Mouse (Mus musculus): ENCODE data around the gene Pde4b. TPM values are rescaled to one million over a fixed set of nuclear protein-coding genes. Genes with fewer than 3 reads are reported as not detected.
A peak's percentile ranks its signal among the peaks of the same experiment; 100 is the strongest.

The Pde4b gene
- polyA plus RNA-seq, 1 experiment from 2014 or later = 44.5 TPM

DNA sequence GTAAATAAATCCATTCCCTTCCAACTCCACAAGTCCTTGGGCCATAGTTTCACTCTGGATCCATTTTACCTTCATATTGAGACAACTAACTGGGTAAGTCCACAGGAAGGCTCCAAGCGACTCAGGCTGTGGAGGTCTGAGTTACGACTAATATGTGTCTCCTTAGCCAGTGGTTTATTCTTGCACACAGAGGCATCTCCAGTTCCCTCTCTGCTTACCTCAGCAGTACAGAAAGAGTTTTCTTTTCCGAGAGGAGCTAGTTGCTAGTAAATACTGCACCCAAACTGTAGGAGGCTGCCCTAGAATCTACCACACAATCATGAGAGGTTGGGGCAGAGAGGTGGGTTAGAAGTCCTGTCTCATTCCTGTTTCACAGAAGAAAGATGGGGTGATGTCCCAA lies 499.4 kb downstream of the Pde4b start:
- no peaks in the 10 kb centered on the region for H3K9me3 ChIP-seq (ENCODE audit: low read length)
- H3K9ac ChIP-seq (replicated peaks; ENCODE audit: low read depth) = no peak overlapping the region
- H3K4me1 ChIP-seq (ENCODE audit: insufficient read depth, low read depth, low read length) = peaks cover 6% of the 10 kb centered on the region; the same call in 1 of the 2 replicates
- WGBS = 88% methylated on average over 3 of the region's 3 CpGs
- H3K36me3 ChIP-seq (ENCODE audit: insufficient read depth, low read length) = 0 out of 2 replicates have a peak, but pooled peaks cover 6% of the 10 kb centered on the region
- no peak overlapping the region for H3K27ac ChIP-seq (ENCODE audit: low read length)
- no peak overlapping the region for H3K4me3 ChIP-seq (ENCODE audit: low read depth, low read length)
- DNase-seq (ENCODE audit: low spot score) (no peak), ATAC-seq (no peak)
- H3K4me2 ChIP-seq (replicated peaks; ENCODE audit: low read depth, low read length) = no peak overlapping the region
- TF ChIP-seq CTCF (IDR thresholded peaks at IDR 0.05) = no peak; the same call in 1 of the 2 replicates
- TF ChIP-seq EP300 (IDR thresholded peaks at IDR 0.05) = no peak
- H3K27me3 ChIP-seq (replicated peaks; ENCODE audit: insufficient read depth, low read length) = no peaks in the 10 kb centered on the region

DNA sequence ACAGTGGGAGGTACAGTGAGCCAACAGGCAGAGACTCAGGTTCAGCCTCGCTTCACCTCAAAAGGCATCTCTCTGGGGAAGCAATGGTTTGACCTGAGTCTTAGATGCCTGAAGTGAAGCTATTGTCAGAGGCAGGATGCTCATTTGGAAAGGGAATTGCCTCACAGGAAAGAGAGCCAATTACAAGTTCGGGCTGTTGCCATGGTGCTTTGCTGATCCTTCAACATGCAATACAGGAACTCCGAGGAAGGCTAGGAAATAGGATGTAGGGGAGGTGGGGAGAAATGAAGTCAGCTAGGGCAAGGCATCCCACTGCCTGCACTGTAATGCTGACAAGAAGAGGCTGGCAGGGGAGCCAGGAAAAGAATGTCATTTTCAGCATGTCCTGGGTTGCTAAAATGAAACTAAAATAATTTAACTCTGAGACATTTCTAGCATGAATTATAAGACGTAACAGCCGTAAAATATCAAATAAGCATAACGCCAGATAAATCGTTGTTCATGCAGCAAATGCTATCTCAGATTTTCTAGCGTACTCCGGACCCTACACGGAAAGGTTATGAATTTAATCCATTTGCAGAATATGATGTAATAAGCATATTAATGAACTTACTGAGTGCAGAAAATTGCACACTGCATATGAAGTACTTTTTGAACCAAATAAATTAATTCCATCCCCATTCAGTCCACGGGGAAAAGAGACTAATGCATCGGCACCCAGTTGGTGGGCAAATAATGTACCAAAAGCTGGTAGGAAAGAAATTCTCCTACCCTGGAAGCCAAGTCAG lies 501.5 kb downstream of the Pde4b start:
- H3K9me3 ChIP-seq (ENCODE audit: low read length) = no peaks in the 10 kb centered on the region
- no peak overlapping the region for H3K9ac ChIP-seq (replicated peaks; ENCODE audit: low read depth)
- DNase-seq (ENCODE audit: low spot score) = peak; percentile 76
- 0 out of 2 replicates have a peak, but pooled peaks cover 7% of the 10 kb centered on the region for H3K36me3 ChIP-seq (ENCODE audit: insufficient read depth, low read length)
- ATAC-seq = peak; percentile 78
- TF ChIP-seq CTCF (IDR thresholded peaks at IDR 0.05) (no peak), EP300 (IDR thresholded peaks at IDR 0.05) (no peak)
- peak overlapping the region; percentile 49 for H3K4me2 ChIP-seq (replicated peaks; ENCODE audit: low read depth, low read length)
- 0 out of 2 replicates have a peak overlapping the region, but pooled peaks have one; percentile 1 for H3K27ac ChIP-seq (ENCODE audit: low read length)
- no peaks in the 10 kb centered on the region for H3K27me3 ChIP-seq (replicated peaks; ENCODE audit: insufficient read depth, low read length)
- WGBS = 37% methylated on average over 12 of the region's 12 CpGs
- H3K4me3 ChIP-seq (ENCODE audit: low read depth, low read length) = peak overlapping the region; percentile 24
- peaks cover 6% of the 10 kb centered on the region; the same call in 1 of the 2 replicates for H3K4me1 ChIP-seq (ENCODE audit: insufficient read depth, low read depth, low read length)

- H3K27ac ChIP-seq (ENCODE audit: low read length) = no peak overlapping the region
- TF ChIP-seq EP300 (IDR thresholded peaks at IDR 0.05) = no peak
- no peak for TF ChIP-seq CTCF (IDR thresholded peaks at IDR 0.05)
- ATAC-seq (peak; percentile 25; the same call in 1 of the 2 replicates), DNase-seq (ENCODE audit: low spot score) (peak; percentile 40)
- no peak overlapping the region for H3K9ac ChIP-seq (replicated peaks; ENCODE audit: low read depth)
- peak overlapping the region; percentile 49 for H3K4me2 ChIP-seq (replicated peaks; ENCODE audit: low read depth, low read length)
- WGBS = 13% methylated on average over 9 of the region's 9 CpGs
- peak overlapping the region; percentile 24 for H3K4me3 ChIP-seq (ENCODE audit: low read depth, low read length)
- H3K36me3 ChIP-seq (ENCODE audit: insufficient read depth, low read length) = 0 out of 2 replicates have a peak, but pooled peaks cover 7% of the 10 kb centered on the region
- peaks cover 6% of the 10 kb centered on the region; the same call in 1 of the 2 replicates for H3K4me1 ChIP-seq (ENCODE audit: insufficient read depth, low read depth, low read length)
- no peaks in the 10 kb centered on the region for H3K27me3 ChIP-seq (replicated peaks; ENCODE audit: insufficient read depth, low read length)
- H3K9me3 ChIP-seq (ENCODE audit: low read length) = no peaks in the 10 kb centered on the region
Observed at GRCm38 (mm10) chr4:102589537-102590031, 502.2 kb downstream of the Pde4b start.

DNA sequence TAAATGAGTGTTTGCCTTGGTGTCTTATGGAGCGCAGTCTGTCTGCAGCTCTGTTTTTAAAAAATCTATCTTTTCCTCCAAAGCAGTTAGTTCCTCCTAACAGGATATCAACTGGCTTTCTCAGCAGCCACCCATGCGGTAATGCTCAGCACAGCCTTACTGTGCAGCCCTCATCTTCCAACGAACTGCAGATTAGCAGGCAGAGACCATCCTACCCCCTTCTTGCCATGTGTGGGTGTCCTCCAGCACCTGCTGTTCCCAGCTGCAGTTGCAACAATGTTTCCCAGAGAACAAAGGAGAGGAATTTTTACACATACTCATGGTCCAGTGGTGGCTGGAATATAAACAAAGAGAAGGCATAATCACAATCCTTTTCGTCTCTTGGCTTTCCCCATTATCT lies 504.5 kb downstream of the Pde4b start:
- DNase-seq (ENCODE audit: low spot score) (no peak), ATAC-seq (no peak)
- no peak overlapping the region for H3K4me2 ChIP-seq (replicated peaks; ENCODE audit: low read depth, low read length)
- H3K27me3 ChIP-seq (replicated peaks; ENCODE audit: insufficient read depth, low read length) = no peaks in the 10 kb centered on the region
- no peak overlapping the region for H3K27ac ChIP-seq (ENCODE audit: low read length)
- WGBS = 59% methylated on average over 4 of the region's 4 CpGs
- H3K4me1 ChIP-seq (ENCODE audit: insufficient read depth, low read depth, low read length) = peaks cover 6% of the 10 kb centered on the region; the same call in 1 of the 2 replicates
- no peaks in the 10 kb centered on the region for H3K9me3 ChIP-seq (ENCODE audit: low read length)
- no peak for TF ChIP-seq CTCF (IDR thresholded peaks at IDR 0.05)
- TF ChIP-seq EP300 (IDR thresholded peaks at IDR 0.05) = no peak
- H3K4me3 ChIP-seq (ENCODE audit: low read depth, low read length) = no peak overlapping the region
- peaks cover 12% of the 10 kb centered on the region; the same call in 1 of the 2 replicates for H3K36me3 ChIP-seq (ENCODE audit: insufficient read depth, low read length)
- H3K9ac ChIP-seq (replicated peaks; ENCODE audit: low read depth) = no peak overlapping the region

DNA sequence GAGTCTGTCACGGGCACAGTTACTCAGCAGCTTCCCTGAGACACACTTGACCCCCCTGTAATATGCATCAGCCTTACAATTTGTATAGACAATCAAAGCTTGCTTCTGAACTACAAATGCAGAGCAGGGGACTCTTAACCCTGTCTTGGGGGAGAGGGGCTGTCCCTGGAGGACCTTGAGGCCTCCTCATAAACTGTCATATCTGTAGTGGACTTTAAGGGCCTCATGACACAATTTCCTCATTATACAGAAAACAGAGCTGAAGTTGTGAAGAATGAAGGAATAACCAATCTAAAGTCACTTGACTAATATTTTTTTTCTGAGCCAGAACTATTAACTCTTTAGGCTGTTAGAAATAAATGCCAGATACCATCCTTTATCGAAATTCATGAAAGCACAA lies 505.2 kb downstream of the Pde4b start:
- no peak for TF ChIP-seq EP300 (IDR thresholded peaks at IDR 0.05)
- no peak for TF ChIP-seq CTCF (IDR thresholded peaks at IDR 0.05)
- DNase-seq (ENCODE audit: low spot score) (no peak), ATAC-seq (no peak)
- Histone ChIP-seq H3K4me1 (ENCODE audit: insufficient read depth, low read depth, low read length) (peaks cover 6% of the 10 kb centered on the region; the same call in 1 of the 2 replicates), H3K27ac (ENCODE audit: low read length) (no peak overlapping the region), H3K36me3 (ENCODE audit: insufficient read depth, low read length) (peaks cover 13% of the 10 kb centered on the region; the same call in 1 of the 2 replicates), H3K4me2 (replicated peaks; ENCODE audit: low read depth, low read length) (no peak overlapping the region), H3K9ac (replicated peaks; ENCODE audit: low read depth) (no peak overlapping the region), H3K9me3 (ENCODE audit: low read length) (no peaks in the 10 kb centered on the region), H3K4me3 (ENCODE audit: low read depth, low read length) (no peak overlapping the region), H3K27me3 (replicated peaks; ENCODE audit: insufficient read depth, low read length) (no peaks in the 10 kb centered on the region)
- 90% methylated on average over 2 of the region's 2 CpGs for WGBS

DNA sequence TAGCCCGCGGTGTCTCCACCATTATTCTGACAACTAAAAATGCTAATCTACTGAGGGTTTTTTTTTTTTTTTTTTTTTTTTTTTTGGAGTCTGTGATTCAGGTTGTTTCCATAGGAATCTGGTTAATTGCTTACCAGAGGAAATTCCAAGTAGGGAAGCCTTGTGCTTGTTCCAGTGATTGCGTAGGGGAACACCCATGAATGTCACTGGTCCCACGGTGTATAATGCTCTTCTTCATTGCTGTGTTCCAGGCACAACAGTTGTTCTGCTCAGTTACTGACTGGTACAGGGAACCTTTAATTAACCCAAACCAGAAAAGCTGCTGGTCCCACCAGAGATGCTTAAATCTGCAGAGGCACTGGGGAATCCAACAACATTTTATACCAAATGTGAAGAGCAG lies 506.3 kb downstream of the Pde4b start:
- Histone ChIP-seq H3K27me3 (replicated peaks; ENCODE audit: insufficient read depth, low read length) (no peaks in the 10 kb centered on the region), H3K4me2 (replicated peaks; ENCODE audit: low read depth, low read length) (no peak overlapping the region), H3K36me3 (ENCODE audit: insufficient read depth, low read length) (peaks cover 16% of the 10 kb centered on the region; the same call in 1 of the 2 replicates), H3K4me1 (ENCODE audit: insufficient read depth, low read depth, low read length) (peaks cover 5% of the 10 kb centered on the region; the same call in 1 of the 2 replicates), H3K9me3 (ENCODE audit: low read length) (no peaks in the 10 kb centered on the region), H3K9ac (replicated peaks; ENCODE audit: low read depth) (no peak overlapping the region), H3K27ac (ENCODE audit: low read length) (no peak overlapping the region), H3K4me3 (ENCODE audit: low read depth, low read length) (no peak overlapping the region)
- TF ChIP-seq EP300 (IDR thresholded peaks at IDR 0.05) (no peak), CTCF (IDR thresholded peaks at IDR 0.05) (no peak)
- DNase-seq (ENCODE audit: low spot score) (no peak), ATAC-seq (no peak)
- 65% methylated on average over 4 of the region's 4 CpGs for WGBS

Data from lung, postnatal 0 days (tissue).